Mouse (Mus musculus): Measurements from ENCODE around the gene Mindy3. TPM values are rescaled to one million over a fixed set of nuclear protein-coding genes. Genes with fewer than 3 reads are reported as not detected.

Gene Mindy3
- polyA plus RNA-seq, 1 experiment from 2014 or later, result 61.3 TPM

DNA sequence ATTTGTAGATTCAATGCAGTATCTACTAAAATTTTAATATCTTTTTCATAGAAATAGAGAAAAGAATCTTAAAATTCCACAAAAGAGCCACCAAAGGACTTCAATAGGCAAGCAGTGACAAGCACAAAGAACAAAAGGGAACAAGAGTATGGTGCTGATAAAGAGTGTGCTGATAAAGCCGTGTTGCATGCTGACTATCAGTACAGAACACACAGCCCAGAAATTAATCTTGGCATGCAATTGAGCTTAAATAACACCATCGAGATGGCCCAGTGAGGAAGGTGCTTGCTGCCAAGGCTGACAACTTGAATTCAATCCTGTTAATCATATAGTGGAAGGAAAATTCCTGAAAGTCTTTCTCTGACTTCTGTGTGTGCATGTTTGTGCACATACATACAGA is 50.8 kb downstream of the Mindy3 start:
- peaks cover under 1% of the 10 kb centered on the region; the same call in 1 of the 2 replicates for H3K36me3 ChIP-seq
- H3K27ac ChIP-seq (replicated peaks), result no peak overlapping the region
- H3K4me2 ChIP-seq, result no peak overlapping the region
- WGBS, result 81% methylated on average over 2 of the region's 2 CpGs
- H3K4me3 ChIP-seq (replicated peaks), result no peak overlapping the region
- H3K4me1 ChIP-seq, result no peaks in the 10 kb centered on the region
- no peak for ATAC-seq (ENCODE audit: low FRiP score)
- H3K9me3 ChIP-seq (replicated peaks), result no peaks in the 10 kb centered on the region
- no peak overlapping the region for H3K9ac ChIP-seq (replicated peaks)
- no peaks in the 10 kb centered on the region for H3K27me3 ChIP-seq (replicated peaks)

DNA sequence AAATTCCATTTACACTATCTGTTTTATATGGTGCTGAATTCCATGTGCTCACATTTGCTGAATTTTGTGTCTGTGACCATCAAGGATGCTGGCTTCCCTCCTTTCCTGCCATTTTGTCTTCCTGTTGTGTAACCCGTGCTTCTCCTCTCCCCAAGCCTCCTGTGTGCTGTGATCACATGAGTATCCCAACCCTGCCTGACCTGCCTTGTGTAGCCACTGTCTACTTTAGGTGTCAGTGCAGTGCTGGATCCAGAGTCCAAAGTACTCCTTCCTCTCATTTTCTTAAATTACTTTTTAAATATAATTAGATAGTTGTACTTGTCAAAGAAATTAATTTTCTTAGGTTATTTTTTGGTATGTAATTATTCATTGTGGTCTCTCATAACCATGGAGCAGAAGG is 51.3 kb downstream of the Mindy3 start:
- H3K27me3 ChIP-seq (replicated peaks), result no peaks in the 10 kb centered on the region
- H3K4me3 ChIP-seq (replicated peaks), result no peak overlapping the region
- WGBS, result 100% methylated on average over 1 of the region's 1 CpGs

DNA sequence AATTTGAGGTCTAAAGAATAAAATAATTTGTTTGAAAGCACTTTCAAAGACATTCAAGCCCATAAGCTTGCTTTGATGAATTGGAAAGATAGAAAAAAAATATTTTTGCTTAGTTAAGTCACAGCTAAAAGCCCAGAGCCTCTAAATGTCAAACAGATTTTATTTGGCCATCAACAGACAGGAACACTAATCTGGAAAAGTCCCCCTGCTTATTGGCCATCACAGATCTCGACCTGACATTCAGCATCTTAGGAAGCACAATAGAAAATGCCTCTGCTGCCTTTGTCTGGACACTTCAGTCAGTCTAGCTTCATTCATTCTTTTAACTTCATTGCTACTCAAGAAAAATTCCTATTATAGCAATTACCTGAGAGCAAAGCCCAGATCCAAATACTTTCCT is 58.0 kb downstream of the Mindy3 start:
- H3K9ac ChIP-seq (replicated peaks), result no peak overlapping the region
- H3K4me3 ChIP-seq (replicated peaks), result no peak overlapping the region
- no peak overlapping the region for H3K27ac ChIP-seq (replicated peaks)
- 85% methylated on average over 1 of the region's 1 CpGs for WGBS
- no peaks in the 10 kb centered on the region for H3K27me3 ChIP-seq (replicated peaks)
- no peak for ATAC-seq (ENCODE audit: low FRiP score)
- no peaks in the 10 kb centered on the region for H3K4me1 ChIP-seq
- no peak overlapping the region for H3K4me2 ChIP-seq
- no peaks in the 10 kb centered on the region; the same call in 1 of the 2 replicates for H3K9me3 ChIP-seq (replicated peaks)
- H3K36me3 ChIP-seq, result peaks cover 27% of the 10 kb centered on the region

More for the DNA sequence above, 51.3 kb downstream of the Mindy3 start:
- H3K9me3 ChIP-seq (replicated peaks), result no peaks in the 10 kb centered on the region
- H3K9ac ChIP-seq (replicated peaks), result no peak overlapping the region
- no peak for ATAC-seq (ENCODE audit: low FRiP score)
- H3K36me3 ChIP-seq, result peaks cover 3% of the 10 kb centered on the region; the same call in 1 of the 2 replicates
- no peak overlapping the region for H3K27ac ChIP-seq (replicated peaks)
- H3K4me1 ChIP-seq, result no peaks in the 10 kb centered on the region
- H3K4me2 ChIP-seq, result no peak overlapping the region

DNA sequence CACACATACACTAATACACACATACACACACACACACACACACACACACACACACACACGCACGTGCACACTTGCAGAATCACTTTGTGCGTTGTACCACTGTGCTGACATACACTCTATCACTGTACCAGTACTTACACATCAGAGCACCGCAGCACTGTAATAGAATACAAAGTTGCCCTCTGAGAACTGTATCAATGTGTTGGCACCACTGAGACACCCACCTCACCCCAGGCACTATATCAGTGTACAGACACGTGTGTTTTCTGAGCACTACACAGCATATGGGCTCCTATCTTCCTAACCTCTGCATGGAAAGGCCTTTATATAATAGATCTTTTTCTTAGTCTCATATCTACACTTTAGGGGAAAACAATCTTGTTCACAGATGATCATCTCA is 64.4 kb downstream of the Mindy3 start:
- Histone ChIP-seq H3K36me3 (peaks cover 38% of the 10 kb centered on the region), H3K9me3 (replicated peaks) (no peaks in the 10 kb centered on the region; the same call in 1 of the 2 replicates), H3K4me1 (no peaks in the 10 kb centered on the region), H3K27ac (replicated peaks) (no peak overlapping the region), H3K4me3 (replicated peaks) (no peak overlapping the region), H3K9ac (replicated peaks) (no peak overlapping the region), H3K27me3 (replicated peaks) (no peaks in the 10 kb centered on the region), H3K4me2 (no peak overlapping the region)
- ATAC-seq (ENCODE audit: low FRiP score), result no peak
- 94% methylated on average over 5 of the region's 5 CpGs for WGBS

DNA sequence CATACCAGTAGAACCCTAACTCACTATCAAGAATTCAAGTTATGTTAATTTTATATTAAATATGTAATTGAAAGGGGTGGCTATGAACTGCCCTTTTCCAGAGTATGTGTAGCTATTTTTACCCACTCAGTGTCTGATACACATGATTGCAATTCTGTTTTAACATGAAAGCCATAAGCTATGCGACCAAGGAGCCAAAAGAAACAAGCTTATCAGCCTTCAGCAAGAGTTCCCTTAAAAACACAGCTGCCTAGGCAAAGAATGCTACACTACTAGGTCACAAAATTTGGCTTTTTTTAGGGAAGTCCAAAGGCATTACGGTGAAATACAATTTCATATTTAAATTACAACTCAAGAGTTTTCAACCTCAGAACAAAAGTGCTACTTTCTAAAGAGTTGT is 70.4 kb downstream of the Mindy3 start:
- Histone ChIP-seq H3K4me1 (no peaks in the 10 kb centered on the region), H3K4me2 (no peak overlapping the region), H3K36me3 (peaks cover 12% of the 10 kb centered on the region), H3K9ac (replicated peaks) (no peak overlapping the region), H3K27ac (replicated peaks) (no peak overlapping the region), H3K4me3 (replicated peaks) (no peak overlapping the region), H3K27me3 (replicated peaks) (no peaks in the 10 kb centered on the region), H3K9me3 (replicated peaks) (no peaks in the 10 kb centered on the region)
- no peak for ATAC-seq (ENCODE audit: low FRiP score)
- WGBS, result 94% methylated on average over 2 of the region's 2 CpGs

DNA sequence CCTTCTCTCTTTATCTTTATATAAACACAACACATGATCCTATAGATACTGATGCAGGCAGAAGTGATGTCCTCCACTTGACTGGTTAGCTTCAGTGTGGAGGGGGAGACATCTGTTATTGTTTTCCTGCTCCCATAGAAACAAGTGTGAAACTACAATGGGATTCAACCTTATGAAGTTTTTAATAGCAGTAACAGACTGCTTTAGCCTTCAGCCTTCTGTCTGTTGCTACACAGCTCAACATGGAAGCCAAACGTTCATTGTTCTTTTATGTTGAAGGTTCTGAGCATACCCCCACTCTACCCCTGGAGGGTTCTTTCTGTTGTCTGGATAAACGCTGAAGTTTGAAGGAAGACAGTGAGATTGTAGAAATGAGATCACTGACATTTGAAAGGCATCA is 87.3 kb downstream of the Mindy3 start:
- Histone ChIP-seq H3K9ac (replicated peaks) (no peak overlapping the region), H3K27ac (replicated peaks) (no peak overlapping the region), H3K4me3 (replicated peaks) (no peak overlapping the region), H3K4me1 (peaks cover 23% of the 10 kb centered on the region), H3K27me3 (replicated peaks) (no peaks in the 10 kb centered on the region), H3K4me2 (no peak overlapping the region), H3K36me3 (no peaks in the 10 kb centered on the region), H3K9me3 (replicated peaks) (no peaks in the 10 kb centered on the region)
- WGBS, result 67% methylated on average over 2 of the region's 2 CpGs
- no peak for ATAC-seq (ENCODE audit: low FRiP score)

DNA sequence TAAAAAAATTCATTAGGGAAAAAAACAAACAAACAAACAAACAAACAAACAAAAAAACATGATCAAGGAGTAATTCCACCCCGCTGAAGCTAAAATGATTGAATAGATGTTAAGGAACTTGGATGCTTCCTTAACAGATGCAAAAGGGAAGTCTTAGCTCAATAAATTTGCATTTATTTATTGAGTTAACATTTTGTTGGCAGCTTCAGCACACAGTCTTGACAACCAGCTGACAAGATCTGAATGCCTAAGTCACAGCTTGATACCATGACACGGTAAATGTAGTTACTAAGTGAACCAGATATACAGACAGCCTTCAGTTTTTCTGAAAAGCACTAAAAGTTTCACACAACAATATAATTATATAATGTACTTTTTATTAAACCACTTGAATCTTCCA is 89.7 kb downstream of the Mindy3 start:
- peaks cover 24% of the 10 kb centered on the region for H3K4me1 ChIP-seq
- 54% methylated on average over 2 of the region's 2 CpGs for WGBS
- H3K36me3 ChIP-seq, result no peaks in the 10 kb centered on the region
- no peak overlapping the region for H3K27ac ChIP-seq (replicated peaks)
- H3K27me3 ChIP-seq (replicated peaks), result no peaks in the 10 kb centered on the region
- no peak overlapping the region for H3K4me2 ChIP-seq
- no peak for ATAC-seq (ENCODE audit: low FRiP score)
- H3K9ac ChIP-seq (replicated peaks), result no peak overlapping the region
- no peak overlapping the region for H3K4me3 ChIP-seq (replicated peaks)
- no peaks in the 10 kb centered on the region for H3K9me3 ChIP-seq (replicated peaks)

DNA sequence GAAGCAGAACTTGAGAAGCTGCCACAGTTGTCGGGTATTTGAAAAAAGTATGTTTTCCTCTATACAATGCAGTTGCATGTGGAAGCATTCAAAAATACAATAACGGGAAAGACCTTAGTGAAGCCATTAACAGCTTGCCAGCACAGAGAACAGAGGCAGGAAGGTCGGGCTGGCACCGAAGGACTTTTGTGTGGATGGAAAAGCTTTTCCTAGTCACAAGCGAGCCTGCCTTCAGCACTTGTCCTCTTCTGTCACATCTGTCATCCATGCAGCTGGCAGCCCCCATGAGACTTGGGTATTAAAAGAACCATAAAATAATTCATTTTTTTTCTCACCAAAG is 90.2 kb downstream of the Mindy3 start:
- Histone ChIP-seq H3K27me3 (replicated peaks) (no peaks in the 10 kb centered on the region), H3K27ac (replicated peaks) (peak overlapping the region; percentile 51), H3K4me3 (replicated peaks) (peak overlapping the region; percentile 6; the same call in 1 of the 2 replicates), H3K9ac (replicated peaks) (no peak overlapping the region), H3K36me3 (no peaks in the 10 kb centered on the region), H3K4me1 (peaks cover 24% of the 10 kb centered on the region), H3K4me2 (peak overlapping the region; percentile 56), H3K9me3 (replicated peaks) (no peaks in the 10 kb centered on the region)
- 10% methylated on average over 5 of the region's 5 CpGs for WGBS
- ATAC-seq (ENCODE audit: low FRiP score), result no peak

DNA sequence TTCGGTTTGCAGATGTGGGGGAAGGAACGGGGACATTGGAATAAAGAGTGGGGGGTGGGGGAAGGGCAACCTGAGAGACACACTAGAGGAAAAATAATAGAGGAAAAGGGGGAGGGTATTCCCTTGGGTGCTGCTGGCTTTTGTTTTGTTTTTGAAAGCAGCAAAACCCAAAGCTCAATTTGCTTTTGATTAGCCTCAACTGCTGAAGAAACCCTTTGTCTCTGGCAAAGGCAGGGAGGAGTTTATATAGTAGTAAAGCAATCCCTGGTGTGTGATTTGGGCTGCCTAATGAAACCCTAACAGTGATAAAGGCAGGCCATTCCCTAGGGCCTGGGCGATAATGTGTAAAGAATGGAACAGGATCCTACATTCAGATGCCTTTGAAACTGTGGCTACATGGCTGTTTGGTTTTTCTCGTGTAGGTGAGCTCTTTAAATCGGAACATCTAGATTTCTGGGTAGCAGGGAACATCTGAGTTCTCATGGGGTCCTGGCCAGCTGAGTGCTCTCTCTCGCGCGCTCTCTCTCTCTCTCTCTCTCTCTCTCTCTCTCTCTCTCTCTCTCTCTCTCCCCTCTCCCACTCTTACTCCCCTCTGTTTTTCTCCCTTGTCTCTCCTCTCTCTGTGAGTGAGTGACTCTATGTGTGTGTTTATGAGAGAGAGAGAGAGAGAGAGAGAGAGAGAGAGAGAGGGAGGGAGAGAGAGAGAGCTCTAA is 90.8 kb downstream of the Mindy3 start:
- H3K36me3 ChIP-seq, result no peaks in the 10 kb centered on the region
- H3K9ac ChIP-seq (replicated peaks), result 0 out of 2 replicates have a peak overlapping the region, but pooled peaks have one; percentile 7
- peak overlapping the region; percentile 51 for H3K27ac ChIP-seq (replicated peaks)
- peaks cover 24% of the 10 kb centered on the region for H3K4me1 ChIP-seq
- H3K27me3 ChIP-seq (replicated peaks), result no peaks in the 10 kb centered on the region
- H3K4me3 ChIP-seq (replicated peaks), result peak overlapping the region; percentile 6; the same call in 1 of the 2 replicates
- ATAC-seq (ENCODE audit: low FRiP score), result peak; percentile 83
- H3K4me2 ChIP-seq, result peak overlapping the region; percentile 56
- no peaks in the 10 kb centered on the region for H3K9me3 ChIP-seq (replicated peaks)
- 10% methylated on average over 8 of the region's 8 CpGs for WGBS

DNA sequence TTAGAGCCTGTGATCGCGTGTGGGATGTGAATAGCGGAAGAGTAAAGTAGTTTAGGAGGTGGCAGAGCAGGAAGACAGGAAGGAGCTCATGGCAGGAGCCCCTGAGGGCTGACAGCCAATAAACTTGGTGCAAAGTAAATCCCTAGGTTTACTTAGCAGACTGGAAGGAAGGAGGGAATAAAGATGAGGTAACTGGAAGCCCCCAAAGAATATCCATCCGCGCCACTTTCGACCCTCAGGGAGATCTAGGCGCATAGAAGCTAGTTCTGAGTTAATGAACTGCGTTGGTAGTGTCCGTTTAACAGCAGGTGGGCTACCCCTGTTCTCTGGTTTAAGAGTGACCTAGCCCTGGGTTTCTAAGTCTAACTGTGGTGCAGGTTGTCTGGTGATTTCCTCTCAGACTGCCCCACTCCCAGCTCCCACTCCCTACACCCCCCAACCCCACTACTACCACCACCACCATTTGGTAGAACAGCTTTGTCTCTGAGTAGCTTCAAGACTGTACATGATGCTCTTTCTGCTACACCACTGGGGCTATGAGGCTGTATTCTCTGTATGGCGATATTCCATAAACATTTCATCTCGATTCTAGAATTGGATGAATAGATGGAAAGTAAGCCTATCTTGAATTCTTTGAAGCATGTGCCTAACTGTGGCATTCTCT is 91.4 kb downstream of the Mindy3 start:
- H3K27me3 ChIP-seq (replicated peaks), result no peaks in the 10 kb centered on the region
- H3K9ac ChIP-seq (replicated peaks), result 0 out of 2 replicates have a peak overlapping the region, but pooled peaks have one; percentile 17
- 12% methylated on average over 11 of the region's 11 CpGs for WGBS

DNA sequence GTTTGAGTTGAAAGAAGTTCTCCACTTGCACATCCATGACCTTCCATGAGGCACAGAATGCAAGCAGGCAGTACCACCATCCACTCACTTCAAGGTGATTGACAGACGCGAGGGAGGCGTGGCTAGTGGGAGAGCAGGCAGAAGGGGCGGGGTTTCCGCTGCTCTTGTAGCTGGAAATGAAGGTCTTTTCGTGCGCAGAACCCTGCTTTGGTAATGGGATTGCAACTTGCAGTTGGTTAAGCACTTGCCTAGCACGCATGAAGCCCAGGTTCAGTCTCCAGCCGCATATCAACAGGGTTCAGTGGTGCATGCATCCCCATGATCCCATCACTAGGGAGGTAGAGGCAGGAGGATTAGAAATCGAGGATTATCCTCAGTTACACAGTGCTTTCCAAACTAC is 92.1 kb downstream of the Mindy3 start:
- Histone ChIP-seq H3K9ac (replicated peaks) (0 out of 2 replicates have a peak overlapping the region, but pooled peaks have one; percentile 17), H3K4me1 (peaks cover 24% of the 10 kb centered on the region), H3K4me2 (peak overlapping the region; percentile 56), H3K36me3 (no peaks in the 10 kb centered on the region), H3K27me3 (replicated peaks) (no peaks in the 10 kb centered on the region), H3K27ac (replicated peaks) (peak overlapping the region; percentile 51; the same call in 1 of the 2 replicates), H3K9me3 (replicated peaks) (no peaks in the 10 kb centered on the region), H3K4me3 (replicated peaks) (peak overlapping the region; percentile 32)
- WGBS, result 8% methylated on average over 10 of the region's 10 CpGs
- peak; percentile 36; the same call in 1 of the 2 replicates for ATAC-seq (ENCODE audit: low FRiP score)

More for the DNA sequence above, 91.4 kb downstream of the Mindy3 start:
- Histone ChIP-seq H3K9me3 (replicated peaks) (no peaks in the 10 kb centered on the region), H3K4me1 (peaks cover 24% of the 10 kb centered on the region), H3K4me2 (peak overlapping the region; percentile 56), H3K36me3 (no peaks in the 10 kb centered on the region), H3K27ac (replicated peaks) (peak overlapping the region; percentile 51; the same call in 1 of the 2 replicates), H3K4me3 (replicated peaks) (peak overlapping the region; percentile 32)
- peak; percentile 77 for ATAC-seq (ENCODE audit: low FRiP score)

DNA sequence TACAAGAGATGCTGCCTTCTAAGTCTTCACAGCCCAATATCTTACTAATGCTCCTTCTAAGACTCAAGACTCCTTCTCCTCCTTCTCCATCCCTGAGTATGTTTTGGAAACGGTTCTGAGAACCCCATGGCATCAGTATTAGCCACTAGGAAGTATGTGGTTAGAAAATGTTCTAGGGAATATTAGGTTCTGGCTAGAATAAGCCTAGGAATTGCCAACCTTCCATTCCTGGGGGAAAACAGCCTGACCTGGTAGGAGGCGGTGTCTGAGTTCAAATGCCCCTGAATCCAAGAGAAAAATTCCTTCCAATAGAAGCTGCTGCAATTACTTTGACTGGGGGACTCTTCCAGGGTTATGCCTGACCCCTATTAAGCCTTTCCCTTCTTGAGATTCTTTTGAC is 93.4 kb downstream of the Mindy3 start:
- no peak for ATAC-seq (ENCODE audit: low FRiP score)
- Histone ChIP-seq H3K9me3 (replicated peaks) (no peaks in the 10 kb centered on the region), H3K27ac (replicated peaks) (no peak overlapping the region), H3K4me1 (peaks cover 24% of the 10 kb centered on the region), H3K27me3 (replicated peaks) (no peaks in the 10 kb centered on the region), H3K36me3 (no peaks in the 10 kb centered on the region), H3K9ac (replicated peaks) (no peak overlapping the region), H3K4me3 (replicated peaks) (no peak overlapping the region), H3K4me2 (no peak overlapping the region)
- WGBS, result 80% methylated on average over 2 of the region's 2 CpGs

Data from neural tube, embryonic 15.5 days (tissue).